In the genomic region with DNA sequence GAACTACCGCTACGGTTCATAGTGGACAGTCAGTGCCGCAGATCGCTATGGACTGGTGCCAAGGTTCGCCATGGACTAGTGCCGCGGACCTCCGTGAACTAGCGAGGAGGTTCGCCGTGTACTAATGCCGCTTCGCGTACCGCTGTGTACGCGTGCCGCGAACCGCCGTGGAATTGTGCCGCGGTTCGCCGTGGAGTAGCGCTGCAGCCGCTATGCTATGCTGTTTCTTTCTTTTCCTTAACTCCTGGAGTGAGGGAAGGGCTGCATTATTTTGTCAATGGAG, we compare ENCODE assay signal across 8 mouse cellular contexts.
A peak's percentile ranks its signal among the peaks of the same experiment; 100 is the strongest.
DNase-seq lines count a peak whose midpoint lies in the region; ATAC-seq and TF ChIP-seq lines count a peak whose summit lies in the region.

No protein-coding gene starts in this region.

- no peak overlapping the region for H3K27ac ChIP-seq in heart, embryonic 12.5 days (ENCODE audit: poor library complexity, severe bottlenecking)
- peak overlapping the region; percentile 67 for H3K27ac ChIP-seq in embryonic facial prominence, embryonic 10.5 days (replicated peaks)
- no peak overlapping the region for H3K27ac ChIP-seq in hindbrain, embryonic 15.5 days (replicated peaks)
- H3K27ac ChIP-seq in left cerebral cortex, adult 2 months, result no peak overlapping the region

- no peaks in the 10 kb centered on the region for H3K36me3 ChIP-seq in heart, embryonic 12.5 days
- peaks cover 12% of the 10 kb centered on the region; the same call in 1 of the 2 replicates for H3K36me3 ChIP-seq in embryonic facial prominence, embryonic 10.5 days (replicated peaks)
- no peaks in the 10 kb centered on the region for H3K36me3 ChIP-seq in hindbrain, embryonic 15.5 days

- 0 out of 2 replicates have a peak, but pooled peaks cover 4% of the 10 kb centered on the region for H3K27me3 ChIP-seq in heart, embryonic 12.5 days (replicated peaks)
- peaks cover 9% of the 10 kb centered on the region; the same call in 1 of the 2 replicates for H3K27me3 ChIP-seq in embryonic facial prominence, embryonic 10.5 days (replicated peaks; ENCODE audit: low read depth, poor library complexity, severe bottlenecking)
- H3K27me3 ChIP-seq in hindbrain, embryonic 15.5 days, result no peaks in the 10 kb centered on the region

- H3K9ac ChIP-seq in heart, embryonic 12.5 days, result no peak overlapping the region
- no peak overlapping the region for H3K9ac ChIP-seq in hindbrain, embryonic 15.5 days

- peaks cover 18% of the 10 kb centered on the region for H3K4me1 ChIP-seq in heart, embryonic 12.5 days (replicated peaks)
- peaks cover 72% of the 10 kb centered on the region for H3K4me1 ChIP-seq in embryonic facial prominence, embryonic 10.5 days
- no peaks in the 10 kb centered on the region for H3K4me1 ChIP-seq in hindbrain, embryonic 15.5 days (replicated peaks)

- intact Hi-C loops in left cerebral cortex, adult 2 months (cut with DNase I), result no loop called here

- H3K4me2 ChIP-seq in heart, embryonic 12.5 days, result peak overlapping the region; percentile 63
- H3K4me2 ChIP-seq in hindbrain, embryonic 15.5 days, result peak overlapping the region; percentile 48

- H3K4me3 ChIP-seq in heart, embryonic 12.5 days, result peak overlapping the region; percentile 40
- peak overlapping the region; percentile 51 for H3K4me3 ChIP-seq in embryonic facial prominence, embryonic 10.5 days
- peak overlapping the region; percentile 24 for H3K4me3 ChIP-seq in hindbrain, embryonic 15.5 days
- no peak overlapping the region for H3K4me3 ChIP-seq in left cerebral cortex, adult 2 months

- H3K9me3 ChIP-seq in heart, embryonic 12.5 days (replicated peaks), result peaks cover 56% of the 10 kb centered on the region
- H3K9me3 ChIP-seq in embryonic facial prominence, embryonic 10.5 days, result peaks cover 55% of the 10 kb centered on the region
- peaks cover 5% of the 10 kb centered on the region; the same call in 1 of the 2 replicates for H3K9me3 ChIP-seq in hindbrain, embryonic 15.5 days

- 58% methylated on average over 27 of the region's 27 CpGs for WGBS in heart, embryonic 12.5 days
- 54% methylated on average over 27 of the region's 27 CpGs for WGBS in embryonic facial prominence, embryonic 10.5 days
- WGBS in hindbrain, embryonic 15.5 days, result 49% methylated on average over 27 of the region's 27 CpGs

- no peak for ATAC-seq in heart, embryonic 12.5 days (ENCODE audit: insufficient number of reproducible peaks, low FRiP score)
- no peak for ATAC-seq in hindbrain, embryonic 15.5 days (ENCODE audit: low FRiP score, low read depth)

- DNase-seq in heart, adult 11 months, result no peak
- DNase-seq in embryonic facial prominence, embryonic 10.5 days (ENCODE audit: low spot score), result peak; percentile 28
- peak; percentile 32 for DNase-seq in lung, postnatal 10 days
- DNase-seq in embryo, embryonic 10.5 days (ENCODE audit: low spot score), result no peak
- DNase-seq in left cerebral cortex, adult 2 months (ENCODE audit: extremely low spot score in 1 of 2, low spot score in 2 of 2), result no peak
- DNase-seq in left cerebral cortex, adult 11 months (ENCODE audit: low spot score), result no peak

- TF ChIP-seq CTCF in left cerebral cortex, adult 2 months (IDR thresholded peaks at IDR 0.05), result no peak

Comparison
In these comparisons a context has a peak if more than half of its experiments do, and no peak if none do; other contexts are left out.
1. DNase-seq: peak in embryonic facial prominence, embryonic 10.5 days (single experiment) and lung, postnatal 10 days (single experiment); none in heart, adult 11 months (single experiment), embryo, embryonic 10.5 days (single experiment), left cerebral cortex, adult 2 months (0 of 2) and left cerebral cortex, adult 11 months (single experiment).